Mouse (Mus musculus) lung, postnatal 0 days (tissue): ENCODE results near the gene Fcrl6.

Source experiments
- CTCF ChIP-seq: IDR thresholded peaks from 2 replicates; pipeline ENCODE4 v1.5.1; 2016; ENCODE audit warnings: antibody characterized with exemption, mild to moderate bottlenecking
- EP300 ChIP-seq: IDR thresholded peaks from 2 replicates; pipeline ENCODE4 v1.6.1; 2016; ENCODE audit warnings: antibody characterized with exemption, mild to moderate bottlenecking, control low read depth

DNA sequence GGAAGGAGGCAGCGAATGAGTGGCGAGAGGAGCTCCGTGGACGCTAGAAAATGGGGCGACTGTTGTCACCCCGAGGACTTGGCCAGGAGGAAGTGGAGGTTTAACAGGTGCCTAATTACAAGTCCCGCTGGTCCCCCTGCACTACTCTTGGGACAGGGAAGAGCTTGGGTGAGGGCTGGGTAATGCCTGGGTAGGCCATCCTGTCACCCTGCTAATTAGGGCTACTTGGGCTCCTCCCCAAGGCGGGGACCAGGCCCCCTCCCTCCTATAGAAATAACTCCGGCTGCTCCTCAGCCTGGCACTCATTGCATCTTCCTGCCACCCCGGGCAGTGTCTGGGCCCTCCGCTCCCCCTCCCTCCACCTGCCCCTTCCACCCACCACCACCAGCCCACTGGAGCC is 46.7 kb downstream of the Fcrl6 start, which contains the start of gene Vsig8:
- TF ChIP-seq CTCF = no peak
- TF ChIP-seq EP300 = no peak
